Mouse (Mus musculus) splenic B cell, adult 2 months (primary cell): ENCODE measurements around the gene Tcta.
"Not testable (repeated sequence)": the region's sequence is repeated elsewhere in the genome, so short reads cannot be mapped to it uniquely, and the experiment has no call there.

ENCODE experiments used
- DNase-seq: peaks from one replicate; pipeline ENCODE4 v3.0.0-alpha.2; 2011; ENCODE audit warnings: low read depth, low spot score
- H3K27me3 ChIP-seq: 2 replicates; pipeline ENCODE4 v1.6.1; 2012; ENCODE audit warnings: mild to moderate bottlenecking, low read length, moderate library complexity, mixed read lengths; ENCODE audit not compliant: control insufficient read depth, poor library complexity, insufficient read depth, severe bottlenecking
- H3K36me3 ChIP-seq: 2 replicates; pipeline ENCODE4 v1.6.1; 2012; ENCODE audit warnings: mild to moderate bottlenecking, low read length, moderate library complexity, mixed read lengths; ENCODE audit not compliant: control insufficient read depth, poor library complexity, insufficient read depth, severe bottlenecking

Tcta gene

DNA sequence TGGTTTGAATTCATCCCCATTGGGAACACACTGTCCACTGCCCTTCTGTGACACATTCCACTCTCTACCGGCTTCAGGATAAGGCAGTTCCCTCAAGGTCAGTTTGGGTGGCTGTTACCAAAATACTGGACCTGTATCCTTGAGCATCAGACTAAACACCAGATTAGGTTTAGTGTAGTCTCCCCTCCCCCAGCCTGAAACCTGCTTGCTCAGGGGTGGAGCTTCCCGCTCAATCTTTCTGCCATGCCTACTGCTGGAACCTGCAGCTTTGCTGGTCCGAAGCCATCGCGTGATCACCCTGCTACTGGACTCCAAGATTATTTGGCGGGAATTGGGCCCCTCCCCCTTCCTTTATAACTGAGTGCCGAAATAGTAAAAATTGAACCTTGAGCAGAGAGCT, 37.3 kb downstream of the Tcta start:
- H3K36me3 ChIP-seq, H3K27me3 ChIP-seq, DNase-seq: not testable (repeated sequence)

GRCm38 (mm10) chr9:108267691-108268090, 38.3 kb downstream of the Tcta start:
- H3K36me3 ChIP-seq: no peaks in the 10 kb centered on the region
- no peak for DNase-seq
- H3K27me3 ChIP-seq: no peaks in the 10 kb centered on the region

DNA sequence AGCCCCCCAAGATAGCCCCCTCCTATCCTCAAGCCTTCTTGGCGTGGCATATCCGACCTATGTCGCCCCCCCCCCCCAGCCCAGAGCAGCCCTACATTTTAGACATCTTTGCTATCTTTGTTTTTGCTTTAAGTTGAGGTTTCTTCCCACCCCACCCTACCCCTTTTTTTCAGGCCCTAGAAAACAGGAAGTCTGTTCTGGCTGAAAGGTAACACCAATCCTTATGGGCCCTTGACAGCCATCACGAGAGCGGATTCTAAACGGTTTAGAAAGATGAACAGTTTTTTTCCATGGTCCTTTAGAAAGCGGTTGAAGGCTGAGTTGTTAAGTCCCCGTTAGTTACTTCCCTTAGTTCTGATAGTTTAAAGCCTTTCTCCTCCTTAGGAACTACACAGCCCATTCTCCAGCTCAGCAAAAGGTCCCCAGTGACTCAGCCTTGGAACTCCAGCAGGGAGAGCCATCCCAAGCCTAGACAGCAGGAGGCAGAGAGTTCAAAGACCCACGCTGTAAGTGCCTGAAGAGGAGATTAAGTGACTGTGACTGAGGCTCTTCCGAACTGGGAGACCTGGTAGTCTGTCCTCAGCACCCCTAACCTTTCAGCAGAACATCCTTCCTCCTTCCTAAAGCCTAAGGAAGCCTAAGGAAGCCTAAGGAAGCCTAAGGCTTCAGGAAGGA, 39.6 kb downstream of the Tcta start:
- Histone ChIP-seq H3K27me3 (no peaks in the 10 kb centered on the region), H3K36me3 (no peaks in the 10 kb centered on the region)
- peak; percentile 72 for DNase-seq

GRCm38 (mm10) chr9:108264191-108264921, 41.6 kb downstream of the Tcta start:
- no peak for DNase-seq
- no peaks in the 10 kb centered on the region for H3K36me3 ChIP-seq
- no peaks in the 10 kb centered on the region for H3K27me3 ChIP-seq

- Histone ChIP-seq H3K36me3 (no peaks in the 10 kb centered on the region), H3K27me3 (no peaks in the 10 kb centered on the region)
- DNase-seq: peak; percentile 97
Measured at GRCm38 (mm10) chr9:108263690-108264190, 42.2 kb downstream of the Tcta start, which contains the start of gene Dag1. TSS of gene Dag1 (minus strand) at chr9:108263958.

- Histone ChIP-seq H3K27me3 (no peaks in the 10 kb centered on the region), H3K36me3 (no peaks in the 10 kb centered on the region)
- DNase-seq: no peak
Measured at GRCm38 (mm10) chr9:108263131-108263681, 42.8 kb downstream of the Tcta start.

- H3K27me3 ChIP-seq: no peaks in the 10 kb centered on the region
- no peak for DNase-seq
Measured at GRCm38 (mm10) chr9:108262494-108263049, 43.4 kb downstream of the Tcta start.

GRCm38 (mm10) chr9:108261865-108262264, 44.1 kb downstream of the Tcta start:
- Histone ChIP-seq H3K36me3 (no peaks in the 10 kb centered on the region), H3K27me3 (no peaks in the 10 kb centered on the region)
- no peak for DNase-seq

More at GRCm38 (mm10) chr9:108262494-108263049, 43.4 kb downstream of the Tcta start:
- no peaks in the 10 kb centered on the region for H3K36me3 ChIP-seq

- H3K36me3 ChIP-seq: no peaks in the 10 kb centered on the region
- no peaks in the 10 kb centered on the region for H3K27me3 ChIP-seq
- no peak for DNase-seq
Measured at GRCm38 (mm10) chr9:108260526-108260925, 45.4 kb downstream of the Tcta start.
